Mouse (Mus musculus): ENCODE measurements around the gene Slx4ip. TPM values are rescaled to one million over a fixed set of nuclear protein-coding genes. Genes with fewer than 3 reads are reported as not detected.

Gene Slx4ip
- polyA plus RNA-seq, 1 experiment from 2014 or later = 6.3 TPM

GRCm38 (mm10) chr2:137081001-137081400 is 190.0 kb downstream of the Slx4ip start:
- Histone ChIP-seq H3K27ac (ENCODE audit: low read depth) (no peak overlapping the region), H3K4me2 (no peak overlapping the region), H3K4me3 (ENCODE audit: low read depth, low read length) (no peak overlapping the region), H3K27me3 (ENCODE audit: insufficient read depth, low read length) (no peaks in the 10 kb centered on the region), H3K36me3 (ENCODE audit: insufficient read depth) (peaks cover 34% of the 10 kb centered on the region), H3K9me3 (ENCODE audit: low read depth, low read length) (no peaks in the 10 kb centered on the region), H3K9ac (no peak overlapping the region), H3K4me1 (ENCODE audit: insufficient read depth) (peaks cover 12% of the 10 kb centered on the region; the same call in 1 of the 2 replicates)
- WGBS = 75% methylated on average over 7 of the region's 7 CpGs
- no peak for TF ChIP-seq CTCF (IDR thresholded peaks at IDR 0.05; ENCODE audit: low read depth)
- DNase-seq (no peak), ATAC-seq (ENCODE audit: insufficient read depth) (no peak)

GRCm38 (mm10) chr2:137082896-137083620 is 192.0 kb downstream of the Slx4ip start:
- peak; percentile 76 for ATAC-seq (ENCODE audit: insufficient read depth)
- 65% methylated on average over 24 of the region's 24 CpGs for WGBS
- peak; percentile 67 for DNase-seq
- no peak for TF ChIP-seq CTCF (IDR thresholded peaks at IDR 0.05; ENCODE audit: low read depth)
- no peaks in the 10 kb centered on the region for H3K27me3 ChIP-seq (ENCODE audit: insufficient read depth, low read length)
- no peak overlapping the region for H3K4me2 ChIP-seq
- H3K27ac ChIP-seq (ENCODE audit: low read depth) = no peak overlapping the region
- peaks cover 50% of the 10 kb centered on the region for H3K36me3 ChIP-seq (ENCODE audit: insufficient read depth)
- peaks cover 12% of the 10 kb centered on the region; the same call in 1 of the 2 replicates for H3K4me1 ChIP-seq (ENCODE audit: insufficient read depth)
- no peak overlapping the region for H3K9ac ChIP-seq
- no peak overlapping the region for H3K4me3 ChIP-seq (ENCODE audit: low read depth, low read length)
- H3K9me3 ChIP-seq (ENCODE audit: low read depth, low read length) = no peaks in the 10 kb centered on the region

GRCm38 (mm10) chr2:137085257-137085656 is 194.2 kb downstream of the Slx4ip start:
- 46% methylated on average over 8 of the region's 8 CpGs for WGBS
- H3K27me3 ChIP-seq (ENCODE audit: insufficient read depth, low read length) = no peaks in the 10 kb centered on the region
- TF ChIP-seq CTCF (IDR thresholded peaks at IDR 0.05; ENCODE audit: low read depth) = no peak
- H3K27ac ChIP-seq (ENCODE audit: low read depth) = no peak overlapping the region
- H3K36me3 ChIP-seq (ENCODE audit: insufficient read depth) = peaks cover 70% of the 10 kb centered on the region
- H3K9me3 ChIP-seq (ENCODE audit: low read depth, low read length) = no peaks in the 10 kb centered on the region
- ATAC-seq (ENCODE audit: insufficient read depth) (no peak), DNase-seq (no peak)
- no peak overlapping the region for H3K9ac ChIP-seq
- H3K4me1 ChIP-seq (ENCODE audit: insufficient read depth) = peaks cover 6% of the 10 kb centered on the region; the same call in 1 of the 2 replicates
- H3K4me2 ChIP-seq = no peak overlapping the region
- H3K4me3 ChIP-seq (ENCODE audit: low read depth, low read length) = no peak overlapping the region

GRCm38 (mm10) chr2:137086621-137087395 is 195.8 kb downstream of the Slx4ip start:
- no peaks in the 10 kb centered on the region for H3K27me3 ChIP-seq (ENCODE audit: insufficient read depth, low read length)
- no peak for ATAC-seq (ENCODE audit: insufficient read depth)

DNA sequence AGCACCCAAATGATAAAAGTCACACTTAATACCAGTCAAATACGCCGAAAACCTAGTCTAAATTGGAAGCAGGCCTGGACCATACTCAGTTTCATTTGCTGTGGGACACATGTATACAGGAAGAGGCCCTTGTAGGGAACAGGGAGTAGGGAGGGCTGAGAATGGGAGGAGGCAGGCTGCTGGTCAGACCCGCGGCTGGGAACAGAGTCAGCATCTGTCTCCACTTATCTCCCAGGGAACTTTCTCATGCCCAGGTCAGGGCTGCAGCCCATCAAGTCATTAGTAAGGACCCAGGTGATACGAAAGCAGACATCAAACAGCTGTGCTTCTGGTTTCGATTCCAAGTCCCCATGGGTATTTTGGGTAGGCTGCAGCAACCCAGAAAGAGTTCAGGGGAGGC is 196.7 kb downstream of the Slx4ip start:
- TF ChIP-seq CTCF (IDR thresholded peaks at IDR 0.05; ENCODE audit: low read depth) = no peak
- Histone ChIP-seq H3K4me3 (ENCODE audit: low read depth, low read length) (no peak overlapping the region), H3K27me3 (ENCODE audit: insufficient read depth, low read length) (no peaks in the 10 kb centered on the region), H3K4me1 (ENCODE audit: insufficient read depth) (no peaks in the 10 kb centered on the region), H3K9ac (no peak overlapping the region), H3K4me2 (no peak overlapping the region), H3K36me3 (ENCODE audit: insufficient read depth) (peaks cover 87% of the 10 kb centered on the region), H3K27ac (ENCODE audit: low read depth) (no peak overlapping the region), H3K9me3 (ENCODE audit: low read depth, low read length) (no peaks in the 10 kb centered on the region)
- ATAC-seq (ENCODE audit: insufficient read depth) (no peak), DNase-seq (no peak)
- 61% methylated on average over 6 of the region's 6 CpGs for WGBS

More at GRCm38 (mm10) chr2:137086621-137087395, 195.8 kb downstream of the Slx4ip start:
- Histone ChIP-seq H3K9me3 (ENCODE audit: low read depth, low read length) (no peaks in the 10 kb centered on the region), H3K27ac (ENCODE audit: low read depth) (no peak overlapping the region), H3K4me1 (ENCODE audit: insufficient read depth) (no peaks in the 10 kb centered on the region), H3K4me3 (ENCODE audit: low read depth, low read length) (no peak overlapping the region), H3K9ac (no peak overlapping the region), H3K36me3 (ENCODE audit: insufficient read depth) (peaks cover 82% of the 10 kb centered on the region), H3K4me2 (no peak overlapping the region)
- 89% methylated on average over 14 of the region's 14 CpGs for WGBS
- no peak for DNase-seq
- TF ChIP-seq CTCF (IDR thresholded peaks at IDR 0.05; ENCODE audit: low read depth) = no peak

DNA sequence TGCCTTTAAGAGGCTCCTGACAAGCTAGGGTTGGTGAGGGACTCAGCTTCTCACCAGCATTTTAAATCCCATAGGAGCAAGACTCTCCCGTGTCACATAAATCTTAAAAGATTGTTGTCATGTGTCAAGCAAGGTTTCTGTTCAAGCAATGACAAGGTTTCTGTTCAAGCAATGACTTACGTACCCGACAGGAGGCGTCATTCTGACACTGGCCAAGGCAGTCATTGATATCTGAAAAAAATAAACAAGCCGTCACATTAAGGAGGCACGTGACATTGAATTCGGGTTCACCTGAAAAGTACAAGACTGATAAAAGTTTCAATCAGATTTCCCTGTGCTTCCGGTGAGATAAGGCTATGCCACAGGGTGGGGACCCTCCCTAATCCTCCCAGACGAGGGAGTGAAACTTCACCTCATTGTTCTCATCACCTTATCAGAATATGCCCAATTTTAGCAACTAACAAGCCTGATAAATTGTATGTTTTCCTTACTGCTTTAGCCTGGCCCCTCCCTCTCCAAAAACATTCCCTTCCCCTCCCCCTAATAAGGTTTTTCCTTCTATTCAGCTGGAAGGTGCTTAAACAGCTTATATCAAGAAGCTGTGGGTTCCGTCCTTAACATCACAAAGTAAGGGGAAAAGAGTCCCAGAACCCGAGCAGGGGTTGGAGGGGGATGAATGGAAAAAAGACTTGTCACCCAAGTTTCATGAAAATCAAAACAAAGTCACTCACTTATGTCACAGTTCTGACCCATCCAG is 200.9 kb downstream of the Slx4ip start:
- TF ChIP-seq CTCF (IDR thresholded peaks at IDR 0.05; ENCODE audit: low read depth) = no peak
- DNase-seq = no peak
- 62% methylated on average over 11 of the region's 11 CpGs for WGBS
- Histone ChIP-seq H3K36me3 (ENCODE audit: insufficient read depth) (peaks cover 85% of the 10 kb centered on the region), H3K4me3 (ENCODE audit: low read depth, low read length) (no peak overlapping the region), H3K9me3 (ENCODE audit: low read depth, low read length) (no peaks in the 10 kb centered on the region), H3K4me2 (no peak overlapping the region), H3K4me1 (ENCODE audit: insufficient read depth) (no peaks in the 10 kb centered on the region), H3K27me3 (ENCODE audit: insufficient read depth, low read length) (no peaks in the 10 kb centered on the region), H3K27ac (ENCODE audit: low read depth) (no peak overlapping the region), H3K9ac (no peak overlapping the region)
- no peak for ATAC-seq (ENCODE audit: insufficient read depth)

Measured in lung, embryonic 14.5 days (tissue).